Mouse (Mus musculus): Measurements from ENCODE around the gene Rhox11. TPM values are rescaled to one million over a fixed set of nuclear protein-coding genes. Genes with fewer than 3 reads are reported as not detected.

Gene Rhox11
- polyA plus RNA-seq, 1 experiment from 2014 or later, result not detected

DNA sequence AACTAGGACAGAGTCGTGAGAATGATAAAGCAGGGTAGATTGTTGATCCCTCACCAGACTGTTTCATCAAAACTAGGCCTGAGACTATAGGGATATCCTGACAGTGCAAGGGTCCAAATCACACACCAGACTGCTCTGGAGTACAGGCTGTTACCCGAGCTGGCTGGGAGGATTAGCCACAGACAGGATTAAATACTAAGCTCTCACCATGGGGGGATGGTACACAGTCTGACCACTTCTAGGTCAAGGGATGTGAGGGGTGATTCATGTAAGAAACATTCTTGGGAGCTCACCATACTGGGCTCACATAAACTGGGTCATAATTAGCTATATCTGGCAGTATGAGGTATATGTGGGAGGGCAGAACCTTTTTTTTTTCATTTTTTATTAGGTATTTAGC is 51.1 kb downstream of the Rhox11 start:
- Histone ChIP-seq H3K27me3 (ENCODE audit: control insufficient read depth, insufficient read depth, low read depth, low read length) (no peaks in the 10 kb centered on the region), H3K9ac (ENCODE audit: low read depth, low read length) (no peak overlapping the region), H3K4me3 (ENCODE audit: low read depth, low read length) (no peak overlapping the region), H3K9me3 (replicated peaks; ENCODE audit: control insufficient read depth, low read length, poor library complexity, severe bottlenecking) (no peaks in the 10 kb centered on the region), H3K4me2 (ENCODE audit: low read length) (no peak overlapping the region), H3K4me1 (ENCODE audit: control insufficient read depth, insufficient read depth, low read length) (no peaks in the 10 kb centered on the region), H3K36me3 (ENCODE audit: control insufficient read depth, insufficient read depth, low read length) (no peaks in the 10 kb centered on the region), H3K27ac (ENCODE audit: low read length) (no peak overlapping the region)
- ATAC-seq, result no peak
- WGBS, result 38% methylated on average over 2 of the region's 2 CpGs

Other genes with a start within 250 kb of the Rhox11 start
- not detected in 2 replicates for gene Rhox8, start 206.2 kb downstream of the Rhox11 start, polyA plus RNA-seq (2015; fragmentation: Nextera tagmentation; extraction: Ambion mirVana)
- gene Rhox7b, start 187.9 kb downstream of the Rhox11 start, polyA plus RNA-seq (2015; fragmentation: Nextera tagmentation; extraction: Ambion mirVana), result not detected in 2 replicates
- gene Rhox9, start 183.4 kb downstream of the Rhox11 start, polyA plus RNA-seq (2015; fragmentation: Nextera tagmentation; extraction: Ambion mirVana), result not detected in 2 replicates
- not detected in 2 replicates for gene Btg1-ps1, start 66.3 kb downstream of the Rhox11 start, polyA plus RNA-seq (2015; fragmentation: Nextera tagmentation; extraction: Ambion mirVana)
- gene Btg1-ps2, start 42.0 kb downstream of the Rhox11 start, polyA plus RNA-seq (2015; fragmentation: Nextera tagmentation; extraction: Ambion mirVana), result not detected in 2 replicates
- gene Rhox10, start 18.7 kb downstream of the Rhox11 start, polyA plus RNA-seq (2015; fragmentation: Nextera tagmentation; extraction: Ambion mirVana), result not detected in 2 replicates
- not detected in 2 replicates for gene Rhox12, start 25.8 kb upstream of the Rhox11 start, polyA plus RNA-seq (2015; fragmentation: Nextera tagmentation; extraction: Ambion mirVana)
- not detected in 2 replicates for gene Rhox13, start 36.1 kb upstream of the Rhox11 start, polyA plus RNA-seq (2015; fragmentation: Nextera tagmentation; extraction: Ambion mirVana)
- 3.4 and 4.6 TPM in 2 replicates for gene Zbtb33, start 104.7 kb upstream of the Rhox11 start, polyA plus RNA-seq (2015; fragmentation: Nextera tagmentation; extraction: Ambion mirVana)
- 24.1 and 24.4 TPM in 2 replicates for gene Tmem255a, start 167.3 kb upstream of the Rhox11 start, polyA plus RNA-seq (2015; fragmentation: Nextera tagmentation; extraction: Ambion mirVana)
- not detected in 2 replicates for gene Atp1b4, start 231.0 kb upstream of the Rhox11 start, polyA plus RNA-seq (2015; fragmentation: Nextera tagmentation; extraction: Ambion mirVana)

Measured in midbrain, embryonic 16.5 days (tissue).